Mouse (Mus musculus): ENCODE data around the gene Haus4. TPM values are rescaled to one million over a fixed set of nuclear protein-coding genes. Genes with fewer than 3 reads are reported as not detected.

The Haus4 gene
- polyA plus RNA-seq, 1 experiment from 2014 or later, result 34.1 TPM

DNA sequence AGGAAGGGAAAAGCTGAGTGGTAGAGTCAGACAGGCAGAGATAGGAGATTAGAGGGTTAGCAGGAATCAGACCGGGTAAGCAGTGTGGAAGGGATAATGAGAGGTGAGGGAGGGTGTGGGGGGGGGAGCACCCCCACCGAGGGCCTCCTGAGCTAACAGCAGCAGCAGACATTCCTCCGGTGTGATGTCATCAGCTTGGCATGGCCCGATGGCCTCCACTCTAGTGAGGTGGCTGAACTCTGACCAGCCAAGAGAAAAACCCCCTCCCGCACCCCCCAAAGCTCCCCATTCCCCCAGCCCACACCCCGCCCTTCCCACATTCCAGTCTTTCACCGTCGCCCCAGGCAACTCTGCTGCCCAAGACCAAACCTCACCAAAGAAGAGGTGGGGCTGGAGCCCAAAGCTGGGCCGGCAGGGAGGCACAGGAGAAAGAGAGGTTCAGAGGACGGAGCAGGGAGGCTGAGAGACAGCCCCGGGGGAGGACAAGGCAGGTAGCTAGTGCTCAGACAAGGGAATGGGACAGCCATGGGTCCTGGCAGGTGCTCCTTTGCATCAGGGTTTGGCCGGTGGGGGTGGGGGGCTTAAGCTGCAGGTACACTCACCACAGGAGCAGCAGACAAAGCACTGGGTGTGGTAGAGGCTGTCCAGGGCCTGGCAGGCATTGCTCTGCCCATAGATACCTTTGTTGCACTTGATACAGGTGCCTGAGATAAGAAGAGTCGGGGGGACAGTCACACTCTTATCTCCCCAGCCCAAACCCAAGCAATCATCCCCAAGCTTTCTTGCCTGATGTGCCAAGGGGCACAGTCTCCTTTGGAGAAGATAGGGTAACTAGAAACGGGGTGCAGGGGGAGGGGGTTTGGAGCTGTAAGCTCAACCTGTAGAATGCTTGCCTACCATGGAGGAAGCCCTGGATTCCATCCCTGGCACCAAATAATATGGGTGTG, 18.6 kb upstream of the Haus4 start:
- Histone ChIP-seq H3K9me3 (replicated peaks) (no peaks in the 10 kb centered on the region), H3K27me3 (peaks cover 79% of the 10 kb centered on the region), H3K27ac (replicated peaks) (no peak overlapping the region; the same call in 1 of the 2 replicates), H3K4me2 (peak overlapping the region; percentile 49), H3K4me3 (replicated peaks) (peak overlapping the region; percentile 9; the same call in 1 of the 2 replicates), H3K36me3 (replicated peaks) (peaks cover 9% of the 10 kb centered on the region), H3K4me1 (replicated peaks) (peaks cover 67% of the 10 kb centered on the region), H3K9ac (no peak overlapping the region; the same call in 1 of the 2 replicates)
- WGBS (ENCODE audit: insufficient replicate concordance), result 33% methylated on average over 14 of the region's 14 CpGs
- peak; percentile 29; the same call in 1 of the 2 replicates for ATAC-seq (ENCODE audit: insufficient read depth)

DNA sequence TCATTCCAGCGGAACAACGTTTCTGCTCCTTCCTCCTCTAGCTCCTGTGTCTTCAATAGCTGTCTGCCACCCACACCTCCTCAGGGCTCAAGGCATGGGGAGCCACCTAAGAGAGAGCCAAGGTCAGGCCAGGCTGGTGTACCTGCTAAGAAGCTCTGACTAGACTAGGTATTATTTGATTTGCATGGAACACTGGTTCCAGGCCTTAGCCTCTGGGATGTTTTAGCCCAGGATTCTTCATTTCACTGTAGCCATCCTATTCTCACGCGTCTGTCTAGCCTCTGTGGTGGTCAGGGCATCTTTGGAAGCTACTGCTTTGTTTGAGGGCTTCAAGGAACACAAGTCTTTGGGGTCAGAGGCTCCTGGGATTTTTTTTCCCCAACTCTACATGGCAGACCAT, 17.7 kb upstream of the Haus4 start:
- Histone ChIP-seq H3K4me1 (replicated peaks) (peaks cover 57% of the 10 kb centered on the region), H3K27me3 (peaks cover 70% of the 10 kb centered on the region), H3K4me2 (no peak overlapping the region), H3K36me3 (replicated peaks) (peaks cover 13% of the 10 kb centered on the region), H3K9ac (no peak overlapping the region), H3K27ac (replicated peaks) (no peak overlapping the region), H3K4me3 (replicated peaks) (no peak overlapping the region), H3K9me3 (replicated peaks) (no peaks in the 10 kb centered on the region)
- 70% methylated on average over 4 of the region's 4 CpGs for WGBS (ENCODE audit: insufficient replicate concordance)
- ATAC-seq (ENCODE audit: insufficient read depth), result no peak

GRCm38 (mm10) chr14:54569451-54570392, 15.3 kb upstream of the Haus4 start:
- no peak overlapping the region for H3K4me3 ChIP-seq (replicated peaks)
- H3K9ac ChIP-seq, result no peak overlapping the region
- no peaks in the 10 kb centered on the region for H3K9me3 ChIP-seq (replicated peaks)
- H3K27me3 ChIP-seq, result peaks cover 46% of the 10 kb centered on the region
- H3K36me3 ChIP-seq (replicated peaks), result peaks cover 13% of the 10 kb centered on the region
- no peak for ATAC-seq (ENCODE audit: insufficient read depth)
- H3K4me2 ChIP-seq, result no peak overlapping the region
- H3K27ac ChIP-seq (replicated peaks), result no peak overlapping the region
- H3K4me1 ChIP-seq (replicated peaks), result peaks cover 38% of the 10 kb centered on the region
- 68% methylated on average over 17 of the region's 17 CpGs for whole genome bisulfite sequencing (ENCODE audit: insufficient replicate concordance)

DNA sequence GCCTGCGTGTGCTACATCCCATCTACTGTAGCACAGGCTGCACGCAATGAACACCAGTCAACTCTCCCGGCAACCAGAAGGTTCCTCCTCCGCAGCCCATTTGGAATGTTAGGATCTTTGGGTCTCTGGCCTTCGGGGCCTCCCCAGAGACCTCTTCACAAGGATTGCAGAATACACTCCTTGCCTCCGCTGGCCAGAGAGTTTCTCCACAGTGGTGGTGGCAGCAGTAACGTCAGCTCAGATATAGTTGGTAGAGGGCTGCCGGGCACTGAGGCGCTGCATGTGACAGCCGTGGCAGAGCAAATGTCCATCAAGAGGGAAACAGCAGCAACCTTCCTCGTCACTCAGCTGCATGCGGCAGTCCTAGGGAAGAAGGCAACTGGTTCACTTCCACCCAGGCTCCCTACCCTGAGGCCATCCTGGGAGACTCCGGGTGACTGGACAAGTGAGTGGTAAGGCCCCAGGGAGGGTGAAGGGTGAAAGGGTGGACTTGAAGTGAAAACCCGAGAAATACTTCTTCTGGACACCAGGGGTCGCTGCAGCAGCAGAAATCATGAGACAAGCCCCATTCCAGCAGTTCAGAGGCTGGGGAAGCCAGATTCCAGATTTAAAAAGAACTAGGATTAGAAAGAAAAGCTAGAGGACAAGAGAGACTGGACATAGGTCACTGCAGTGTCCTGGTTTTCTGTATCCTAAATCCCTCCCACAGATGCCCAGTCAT, 14.4 kb upstream of the Haus4 start:
- Histone ChIP-seq H3K4me3 (replicated peaks) (no peak overlapping the region), H3K4me1 (replicated peaks) (peaks cover 29% of the 10 kb centered on the region), H3K9me3 (replicated peaks) (no peaks in the 10 kb centered on the region), H3K36me3 (replicated peaks) (peaks cover 13% of the 10 kb centered on the region), H3K27ac (replicated peaks) (no peak overlapping the region), H3K9ac (no peak overlapping the region), H3K4me2 (no peak overlapping the region), H3K27me3 (peaks cover 37% of the 10 kb centered on the region)
- ATAC-seq (ENCODE audit: insufficient read depth), result 0 out of 2 replicates have a peak, but pooled peaks have one; percentile 14
- 59% methylated on average over 15 of the region's 15 CpGs for WGBS (ENCODE audit: insufficient replicate concordance)

GRCm38 (mm10) chr14:54560527-54561242, 6.3 kb upstream of the Haus4 start:
- Histone ChIP-seq H3K4me2 (no peak overlapping the region), H3K9me3 (replicated peaks) (no peaks in the 10 kb centered on the region), H3K27ac (replicated peaks) (no peak overlapping the region), H3K36me3 (replicated peaks) (no peaks in the 10 kb centered on the region), H3K4me3 (replicated peaks) (no peak overlapping the region), H3K4me1 (replicated peaks) (no peaks in the 10 kb centered on the region), H3K9ac (no peak overlapping the region), H3K27me3 (no peaks in the 10 kb centered on the region; the same call in 1 of the 2 replicates)
- no peak for ATAC-seq (ENCODE audit: insufficient read depth)
- 70% methylated on average over 14 of the region's 14 CpGs for WGBS (ENCODE audit: insufficient replicate concordance)

DNA sequence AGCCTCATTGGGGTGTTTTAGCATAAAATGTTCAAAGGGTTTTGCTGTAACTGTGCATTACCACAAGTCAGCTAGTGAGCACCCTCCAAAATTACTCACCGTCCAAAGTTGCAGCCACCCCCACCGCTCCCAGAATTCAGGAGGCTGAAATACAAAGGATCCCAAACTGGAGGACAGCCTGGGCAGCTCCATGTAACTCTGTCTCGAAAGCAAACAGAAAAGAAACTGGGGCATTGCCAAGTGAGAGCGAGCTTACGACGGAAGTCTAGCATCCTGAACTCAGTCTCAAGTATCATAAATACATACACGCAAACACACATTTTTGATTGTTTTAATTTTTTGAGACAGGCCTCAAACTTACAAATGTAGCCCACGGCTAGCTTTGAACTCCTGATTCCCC, 2.9 kb upstream of the Haus4 start:
- no peaks in the 10 kb centered on the region for H3K9me3 ChIP-seq (replicated peaks)

DNA sequence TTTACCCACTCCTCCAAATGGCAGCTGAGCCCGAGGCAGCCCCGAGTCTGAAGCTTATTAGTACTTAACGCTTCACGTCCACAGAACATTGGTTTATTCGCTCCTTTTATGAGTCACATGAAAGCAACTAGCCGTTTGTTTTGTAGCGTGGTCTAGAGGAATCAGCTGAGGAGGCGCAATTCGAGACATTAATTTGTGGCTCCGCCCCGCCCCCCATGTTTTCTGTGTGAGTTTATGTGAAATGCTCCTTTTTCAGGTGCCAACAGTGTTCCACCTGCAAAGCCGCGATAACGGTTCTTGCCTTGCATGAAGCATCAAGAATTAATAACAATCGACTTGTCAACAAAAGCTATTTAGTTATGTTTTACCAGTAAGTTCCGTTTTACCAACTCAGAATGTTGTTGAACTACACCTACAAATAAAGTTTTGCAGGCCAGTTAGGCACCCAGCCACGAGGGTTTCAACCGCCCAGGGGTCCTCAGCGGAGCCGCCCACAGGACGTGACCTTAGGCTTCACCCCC, 902 bp downstream of the Haus4 start:
- H3K9ac ChIP-seq, result peak overlapping the region; percentile 84
- H3K9me3 ChIP-seq (replicated peaks), result no peaks in the 10 kb centered on the region
- ATAC-seq (ENCODE audit: insufficient read depth), result no peak
- peak overlapping the region; percentile 77 for H3K4me3 ChIP-seq (replicated peaks)
- H3K4me2 ChIP-seq, result peak overlapping the region; percentile 98
- H3K27me3 ChIP-seq, result no peaks in the 10 kb centered on the region
- peaks cover 37% of the 10 kb centered on the region for H3K36me3 ChIP-seq (replicated peaks)
- H3K27ac ChIP-seq (replicated peaks), result peak overlapping the region; percentile 99
- peaks cover 31% of the 10 kb centered on the region for H3K4me1 ChIP-seq (replicated peaks)
- 2% methylated on average over 21 of the region's 21 CpGs for WGBS (ENCODE audit: insufficient replicate concordance)

More for the DNA sequence above, 2.9 kb upstream of the Haus4 start:
- ATAC-seq (ENCODE audit: insufficient read depth), result no peak
- peaks cover 24% of the 10 kb centered on the region for H3K4me1 ChIP-seq (replicated peaks)
- H3K27ac ChIP-seq (replicated peaks), result no peak overlapping the region
- H3K27me3 ChIP-seq, result no peaks in the 10 kb centered on the region
- no peak overlapping the region for H3K4me3 ChIP-seq (replicated peaks)
- 0 out of 2 replicates have a peak, but pooled peaks cover under 1% of the 10 kb centered on the region for H3K36me3 ChIP-seq (replicated peaks)
- no peak overlapping the region for H3K9ac ChIP-seq
- WGBS (ENCODE audit: insufficient replicate concordance), result 71% methylated on average over 8 of the region's 8 CpGs
- no peak overlapping the region for H3K4me2 ChIP-seq

DNA sequence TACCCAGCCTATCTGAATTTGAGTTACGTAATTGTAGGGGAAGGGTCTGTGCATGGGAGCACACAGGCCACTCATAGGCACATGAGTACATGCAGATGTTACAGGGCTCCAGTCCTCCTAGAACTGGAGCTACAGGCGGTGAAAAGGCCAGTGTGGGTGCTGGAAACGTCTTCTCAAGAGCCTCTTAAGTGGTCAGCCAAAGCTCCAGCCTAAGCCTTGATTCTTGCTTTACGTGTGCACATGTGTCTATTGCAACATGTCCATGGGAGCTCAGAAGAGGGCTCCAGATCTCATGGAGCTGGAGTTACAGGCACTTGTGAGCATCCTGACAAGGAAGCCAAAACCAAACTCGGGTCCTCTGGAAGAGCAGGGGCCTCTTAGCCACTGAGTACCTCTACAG, 9.7 kb downstream of the Haus4 start:
- Histone ChIP-seq H3K27me3 (no peaks in the 10 kb centered on the region), H3K27ac (replicated peaks) (no peak overlapping the region), H3K9me3 (replicated peaks) (no peaks in the 10 kb centered on the region), H3K36me3 (replicated peaks) (peaks cover 77% of the 10 kb centered on the region), H3K9ac (no peak overlapping the region), H3K4me2 (no peak overlapping the region), H3K4me1 (replicated peaks) (no peaks in the 10 kb centered on the region), H3K4me3 (replicated peaks) (no peak overlapping the region)
- WGBS (ENCODE audit: insufficient replicate concordance), result 77% methylated on average over 5 of the region's 5 CpGs
- no peak for ATAC-seq (ENCODE audit: insufficient read depth)

DNA sequence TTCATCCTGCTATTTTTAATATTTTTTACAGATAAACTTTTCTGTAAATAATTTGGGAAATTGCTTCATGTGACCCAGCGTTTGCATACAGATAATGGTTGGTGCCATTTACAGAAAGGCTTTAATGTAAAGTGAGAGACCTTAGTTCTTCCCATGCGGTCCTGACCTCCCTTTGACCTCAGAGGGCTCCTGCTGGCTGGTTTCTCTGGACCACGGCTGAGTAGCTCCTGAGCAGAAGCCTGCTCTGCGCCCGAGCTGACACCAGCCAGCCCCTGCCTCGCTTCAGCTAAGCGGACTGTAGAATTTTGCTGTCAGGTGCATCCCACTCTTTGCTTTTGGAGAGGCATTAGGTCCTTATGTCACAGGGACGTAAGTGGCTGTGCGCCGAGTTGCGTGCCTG, 13.6 kb downstream of the Haus4 start:
- H3K9ac ChIP-seq, result no peak overlapping the region
- no peak overlapping the region for H3K4me3 ChIP-seq (replicated peaks)
- no peak for ATAC-seq (ENCODE audit: insufficient read depth)
- H3K36me3 ChIP-seq (replicated peaks), result peaks cover 39% of the 10 kb centered on the region
- H3K9me3 ChIP-seq (replicated peaks), result no peaks in the 10 kb centered on the region
- H3K27ac ChIP-seq (replicated peaks), result no peak overlapping the region
- H3K27me3 ChIP-seq, result no peaks in the 10 kb centered on the region
- H3K4me2 ChIP-seq, result no peak overlapping the region
- 77% methylated on average over 11 of the region's 11 CpGs for WGBS (ENCODE audit: insufficient replicate concordance)
- H3K4me1 ChIP-seq (replicated peaks), result no peaks in the 10 kb centered on the region

DNA sequence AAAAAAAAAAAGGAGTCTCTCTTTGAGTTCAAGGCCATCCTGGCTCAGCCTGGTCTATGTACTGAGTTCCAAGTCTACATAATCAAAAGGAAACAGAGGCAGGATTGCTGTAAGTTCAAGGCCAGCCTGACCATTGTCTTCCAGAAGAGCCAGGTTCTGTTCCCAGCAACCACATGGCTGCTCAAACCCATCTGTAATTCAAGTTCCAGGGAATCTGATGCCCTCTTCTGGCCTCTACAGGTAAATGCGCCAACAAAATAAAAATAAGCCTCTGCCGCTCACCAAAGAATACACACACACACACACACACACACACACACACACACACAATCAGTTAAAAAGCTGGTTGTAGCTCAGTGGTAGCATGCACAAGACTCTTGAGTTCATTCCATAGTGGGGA, 15.8 kb downstream of the Haus4 start:
- no peaks in the 10 kb centered on the region for H3K9me3 ChIP-seq (replicated peaks)
- no peak overlapping the region for H3K27ac ChIP-seq (replicated peaks)
- ATAC-seq (ENCODE audit: insufficient read depth), result no peak
- WGBS (ENCODE audit: insufficient replicate concordance), result 76% methylated on average over 2 of the region's 2 CpGs
- H3K27me3 ChIP-seq, result no peaks in the 10 kb centered on the region
- H3K4me1 ChIP-seq (replicated peaks), result no peaks in the 10 kb centered on the region
- no peak overlapping the region for H3K4me2 ChIP-seq
- H3K9ac ChIP-seq, result no peak overlapping the region
- peaks cover 19% of the 10 kb centered on the region for H3K36me3 ChIP-seq (replicated peaks)
- H3K4me3 ChIP-seq (replicated peaks), result no peak overlapping the region
